Mouse (Mus musculus): ENCODE data around the gene Vps54. TPM values are rescaled to one million over a fixed set of nuclear protein-coding genes. Genes with fewer than 3 reads are reported as not detected.

The Vps54 gene
- polyA plus RNA-seq, 1 experiment from 2014 or later = 15.7 TPM

- WGBS = 92% methylated on average over 4 of the region's 4 CpGs
- no peak for ATAC-seq (ENCODE audit: low read depth)
Observed at GRCm38 (mm10) chr11:21339088-21339487, 100.0 kb downstream of the Vps54 start.

DNA sequence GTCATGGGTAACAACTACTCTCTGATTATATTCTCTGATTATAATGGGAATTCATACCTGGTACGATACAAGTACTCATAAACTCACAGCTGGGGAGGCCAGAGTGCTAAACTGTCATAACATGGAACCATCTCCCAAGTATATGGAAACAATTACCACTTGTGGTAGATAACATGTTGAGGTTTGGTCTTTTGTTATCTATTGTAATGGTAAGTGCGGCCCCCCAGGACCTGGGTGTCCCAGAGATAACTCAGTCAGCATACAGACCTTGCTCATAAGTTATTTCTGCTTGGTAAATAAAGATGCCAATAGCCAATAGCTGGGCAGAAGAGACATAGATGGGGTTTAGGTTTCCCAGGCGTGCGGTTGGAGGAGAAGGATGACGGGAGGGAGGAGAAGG lies 104.4 kb downstream of the Vps54 start:
- 99% methylated on average over 5 of the region's 5 CpGs for WGBS
- Histone ChIP-seq H3K9me3 (ENCODE audit: control insufficient read depth, low read length) (no peaks in the 10 kb centered on the region), H3K4me1 (ENCODE audit: control insufficient read depth, insufficient read depth, low read length) (no peaks in the 10 kb centered on the region), H3K36me3 (ENCODE audit: control insufficient read depth, insufficient read depth, low read length) (no peaks in the 10 kb centered on the region; the same call in 1 of the 2 replicates), H3K4me3 (ENCODE audit: low read depth, low read length) (no peak overlapping the region), H3K27me3 (ENCODE audit: control insufficient read depth, insufficient read depth, low read length) (no peaks in the 10 kb centered on the region), H3K27ac (ENCODE audit: low read depth, low read length) (no peak overlapping the region), H3K4me2 (ENCODE audit: low read depth, low read length) (no peak overlapping the region), H3K9ac (replicated peaks; ENCODE audit: low read depth, low read length) (no peak overlapping the region)
- ATAC-seq (ENCODE audit: low read depth) = no peak

More at GRCm38 (mm10) chr11:21339088-21339487, 100.0 kb downstream of the Vps54 start:
- no peak overlapping the region for H3K9ac ChIP-seq (replicated peaks; ENCODE audit: low read depth, low read length)
- H3K4me1 ChIP-seq (ENCODE audit: control insufficient read depth, insufficient read depth, low read length) = no peaks in the 10 kb centered on the region
- H3K27ac ChIP-seq (ENCODE audit: low read depth, low read length) = no peak overlapping the region
- H3K27me3 ChIP-seq (ENCODE audit: control insufficient read depth, insufficient read depth, low read length) = no peaks in the 10 kb centered on the region
- no peak overlapping the region for H3K4me2 ChIP-seq (ENCODE audit: low read depth, low read length)
- H3K36me3 ChIP-seq (ENCODE audit: control insufficient read depth, insufficient read depth, low read length) = no peaks in the 10 kb centered on the region
- H3K4me3 ChIP-seq (ENCODE audit: low read depth, low read length) = no peak overlapping the region
- H3K9me3 ChIP-seq (ENCODE audit: control insufficient read depth, low read length) = no peaks in the 10 kb centered on the region

DNA sequence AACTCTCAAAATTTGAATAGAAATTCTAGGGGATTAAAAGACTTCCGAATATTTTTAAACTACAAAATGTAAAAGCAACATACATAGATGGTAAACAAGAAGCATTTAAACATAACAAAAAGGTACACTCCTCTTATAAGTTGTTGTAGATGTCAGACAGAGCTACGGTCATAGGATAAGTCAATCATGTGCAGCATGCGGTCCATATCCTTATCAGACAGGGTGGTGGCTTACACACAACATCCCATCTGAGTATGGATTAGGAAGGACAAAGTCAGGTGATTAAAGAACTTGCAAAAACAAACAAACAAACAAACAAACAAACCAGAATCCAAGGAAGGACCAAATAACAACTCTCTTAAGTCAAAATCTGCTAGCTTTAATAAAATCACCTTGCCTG lies 106.9 kb downstream of the Vps54 start:
- no peak overlapping the region for H3K27ac ChIP-seq (ENCODE audit: low read depth, low read length)

GRCm38 (mm10) chr11:21348890-21349289 lies 109.8 kb downstream of the Vps54 start:
- no peaks in the 10 kb centered on the region for H3K27me3 ChIP-seq (ENCODE audit: control insufficient read depth, insufficient read depth, low read length)
- no peak overlapping the region for H3K9ac ChIP-seq (replicated peaks; ENCODE audit: low read depth, low read length)
- no peak overlapping the region for H3K4me2 ChIP-seq (ENCODE audit: low read depth, low read length)
- no peak overlapping the region for H3K4me3 ChIP-seq (ENCODE audit: low read depth, low read length)
- H3K27ac ChIP-seq (ENCODE audit: low read depth, low read length) = no peak overlapping the region
- no peaks in the 10 kb centered on the region for H3K4me1 ChIP-seq (ENCODE audit: control insufficient read depth, insufficient read depth, low read length)
- H3K36me3 ChIP-seq (ENCODE audit: control insufficient read depth, insufficient read depth, low read length) = no peaks in the 10 kb centered on the region; the same call in 1 of the 2 replicates
- ATAC-seq (ENCODE audit: low read depth) = no peak
- WGBS = 81% methylated on average over 2 of the region's 2 CpGs
- no peaks in the 10 kb centered on the region for H3K9me3 ChIP-seq (ENCODE audit: control insufficient read depth, low read length)

More for the DNA sequence above, 106.9 kb downstream of the Vps54 start:
- 100% methylated on average over 3 of the region's 3 CpGs for WGBS
- no peak overlapping the region for H3K9ac ChIP-seq (replicated peaks; ENCODE audit: low read depth, low read length)
- no peak overlapping the region for H3K4me3 ChIP-seq (ENCODE audit: low read depth, low read length)
- H3K4me2 ChIP-seq (ENCODE audit: low read depth, low read length) = no peak overlapping the region
- no peaks in the 10 kb centered on the region for H3K27me3 ChIP-seq (ENCODE audit: control insufficient read depth, insufficient read depth, low read length)
- no peaks in the 10 kb centered on the region for H3K9me3 ChIP-seq (ENCODE audit: control insufficient read depth, low read length)
- ATAC-seq (ENCODE audit: low read depth) = no peak
- no peaks in the 10 kb centered on the region for H3K4me1 ChIP-seq (ENCODE audit: control insufficient read depth, insufficient read depth, low read length)
- no peaks in the 10 kb centered on the region; the same call in 1 of the 2 replicates for H3K36me3 ChIP-seq (ENCODE audit: control insufficient read depth, insufficient read depth, low read length)

DNA sequence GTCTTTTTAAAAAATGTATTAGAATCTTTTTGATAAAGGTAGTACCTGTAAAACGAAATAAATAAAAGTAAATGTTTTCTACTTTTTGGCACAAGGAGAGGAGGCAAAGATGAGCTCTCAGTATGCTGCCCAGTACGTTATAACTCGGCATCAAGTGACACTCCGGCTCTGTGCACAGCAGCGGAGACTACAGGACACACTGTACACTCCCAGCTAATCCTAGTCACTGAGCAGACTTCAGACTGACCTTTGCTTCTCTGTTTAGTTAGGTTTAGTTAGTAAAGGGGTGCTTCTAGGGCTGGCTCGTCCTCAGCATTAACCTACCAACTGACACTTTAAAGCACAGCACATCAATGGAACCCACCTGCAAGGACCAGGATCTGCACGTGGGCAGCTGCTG lies 112.2 kb downstream of the Vps54 start:
- Histone ChIP-seq H3K27ac (ENCODE audit: low read depth, low read length) (no peak overlapping the region), H3K4me3 (ENCODE audit: low read depth, low read length) (no peak overlapping the region), H3K9me3 (ENCODE audit: control insufficient read depth, low read length) (no peaks in the 10 kb centered on the region), H3K9ac (replicated peaks; ENCODE audit: low read depth, low read length) (no peak overlapping the region), H3K27me3 (ENCODE audit: control insufficient read depth, insufficient read depth, low read length) (no peaks in the 10 kb centered on the region), H3K4me1 (ENCODE audit: control insufficient read depth, insufficient read depth, low read length) (no peaks in the 10 kb centered on the region), H3K4me2 (ENCODE audit: low read depth, low read length) (no peak overlapping the region), H3K36me3 (ENCODE audit: control insufficient read depth, insufficient read depth, low read length) (no peaks in the 10 kb centered on the region; the same call in 1 of the 2 replicates)
- ATAC-seq (ENCODE audit: low read depth) = no peak
- WGBS = 95% methylated on average over 7 of the region's 7 CpGs

- H3K9ac ChIP-seq (replicated peaks; ENCODE audit: low read depth, low read length) = no peak overlapping the region
- no peaks in the 10 kb centered on the region for H3K36me3 ChIP-seq (ENCODE audit: control insufficient read depth, insufficient read depth, low read length)
- no peaks in the 10 kb centered on the region for H3K27me3 ChIP-seq (ENCODE audit: control insufficient read depth, insufficient read depth, low read length)
- 0 out of 2 replicates have a peak, but pooled peaks cover under 1% of the 10 kb centered on the region for H3K4me1 ChIP-seq (ENCODE audit: control insufficient read depth, insufficient read depth, low read length)
- H3K4me3 ChIP-seq (ENCODE audit: low read depth, low read length) = no peak overlapping the region
- no peak for ATAC-seq (ENCODE audit: low read depth)
- 89% methylated on average over 4 of the region's 4 CpGs for WGBS
- H3K27ac ChIP-seq (ENCODE audit: low read depth, low read length) = no peak overlapping the region
- no peaks in the 10 kb centered on the region for H3K9me3 ChIP-seq (ENCODE audit: control insufficient read depth, low read length)
- H3K4me2 ChIP-seq (ENCODE audit: low read depth, low read length) = no peak overlapping the region
Observed at GRCm38 (mm10) chr11:21363144-21363940, 124.3 kb downstream of the Vps54 start.

GRCm38 (mm10) chr11:21368466-21368865 lies 129.4 kb downstream of the Vps54 start:
- Histone ChIP-seq H3K27me3 (ENCODE audit: control insufficient read depth, insufficient read depth, low read length) (no peaks in the 10 kb centered on the region), H3K36me3 (ENCODE audit: control insufficient read depth, insufficient read depth, low read length) (no peaks in the 10 kb centered on the region), H3K4me2 (ENCODE audit: low read depth, low read length) (peak overlapping the region; percentile 51), H3K4me1 (ENCODE audit: control insufficient read depth, insufficient read depth, low read length) (0 out of 2 replicates have a peak, but pooled peaks cover 7% of the 10 kb centered on the region), H3K9me3 (ENCODE audit: control insufficient read depth, low read length) (no peaks in the 10 kb centered on the region), H3K27ac (ENCODE audit: low read depth, low read length) (no peak overlapping the region), H3K9ac (replicated peaks; ENCODE audit: low read depth, low read length) (no peak overlapping the region), H3K4me3 (ENCODE audit: low read depth, low read length) (peak overlapping the region; percentile 6; the same call in 1 of the 2 replicates)
- no peak for ATAC-seq (ENCODE audit: low read depth)
- WGBS = 49% methylated on average over 7 of the region's 7 CpGs

GRCm38 (mm10) chr11:21369248-21370016 lies 130.4 kb downstream of the Vps54 start:
- H3K9ac ChIP-seq (replicated peaks; ENCODE audit: low read depth, low read length) = no peak overlapping the region; the same call in 1 of the 2 replicates
- 23% methylated on average over 9 of the region's 9 CpGs for WGBS
- peak overlapping the region; percentile 81 for H3K4me3 ChIP-seq (ENCODE audit: low read depth, low read length)
- H3K27me3 ChIP-seq (ENCODE audit: control insufficient read depth, insufficient read depth, low read length) = no peaks in the 10 kb centered on the region
- no peaks in the 10 kb centered on the region for H3K36me3 ChIP-seq (ENCODE audit: control insufficient read depth, insufficient read depth, low read length)
- no peak overlapping the region for H3K27ac ChIP-seq (ENCODE audit: low read depth, low read length)
- ATAC-seq (ENCODE audit: low read depth) = no peak
- H3K4me2 ChIP-seq (ENCODE audit: low read depth, low read length) = peak overlapping the region; percentile 51
- H3K4me1 ChIP-seq (ENCODE audit: control insufficient read depth, insufficient read depth, low read length) = 0 out of 2 replicates have a peak, but pooled peaks cover 7% of the 10 kb centered on the region
- no peaks in the 10 kb centered on the region for H3K9me3 ChIP-seq (ENCODE audit: control insufficient read depth, low read length)

Data from neural tube, embryonic 14.5 days (tissue).